Mouse (Mus musculus) G1E (cell line): ENCODE data around the gene Fgfr2.

Experiments used
- CTCF ChIP-seq: IDR thresholded peaks from 2 replicates; pipeline ENCODE4 v1.5.1; 2012; ENCODE audit warnings: low read depth, low read length, inconsistent platforms, mixed read lengths
- GATA1 ChIP-seq: IDR thresholded peaks from 2 replicates; pipeline ENCODE4 v1.6.1; 2012; ENCODE audit warnings: borderline replicate concordance, low read length, inconsistent platforms, mixed read lengths
- GATA2 ChIP-seq: IDR thresholded peaks from 2 replicates; pipeline ENCODE4 v1.6.1; 2012; ENCODE audit warnings: low read depth, low read length, inconsistent platforms, borderline replicate concordance
- TAL1 ChIP-seq: conservative IDR thresholded peaks from 2 replicates; pipeline ENCODE4 v1.6.1; 2012; ENCODE audit warnings: low read depth, low read length, inconsistent platforms, mixed read lengths

- TF ChIP-seq CTCF: no peak
- no peak for TF ChIP-seq GATA1
- TF ChIP-seq TAL1: no peak
- no peak for TF ChIP-seq GATA2
Observed at GRCm38 (mm10) chr7:132325549-132326331, 797.4 kb downstream of the Fgfr2 start.
